Mouse (Mus musculus): ENCODE data around the gene Gpc5. TPM values are rescaled to one million over a fixed set of nuclear protein-coding genes. Genes with fewer than 3 reads are reported as not detected.

The Gpc5 gene
- polyA plus RNA-seq (2012; rRNA removed) = 0.02 and 0.03 TPM in 2 replicates

DNA sequence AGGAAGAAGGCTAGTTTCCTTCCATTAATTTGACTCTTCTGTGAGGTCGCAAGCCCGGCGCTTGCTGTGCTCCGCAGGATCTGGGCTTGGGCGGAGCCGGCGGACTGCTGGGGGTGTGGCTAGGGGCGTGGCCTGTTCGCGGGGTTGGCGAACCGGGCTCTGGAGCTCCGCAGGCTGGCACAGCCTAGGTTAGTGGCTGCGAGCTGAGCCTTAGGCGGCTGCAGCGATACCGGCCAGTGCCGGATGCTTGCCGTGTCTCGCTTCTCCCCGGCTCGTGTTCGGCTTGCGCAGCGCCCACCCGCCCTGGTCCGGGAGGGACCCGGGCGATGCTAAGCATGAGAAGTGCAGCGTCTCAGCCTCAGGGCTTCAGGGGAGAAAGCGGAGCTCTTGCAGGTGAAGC, at the start of gene Gpc5:
Gene Gpc5, plus strand, starts transcription at position 135 of the 400 bp plus-strand sequence.

All from liver, embryonic 14 days (tissue).